Mouse (Mus musculus): Measurements from ENCODE around the gene Ankrd27. TPM values are rescaled to one million over a fixed set of nuclear protein-coding genes. Genes with fewer than 3 reads are reported as not detected.
A peak's percentile ranks its signal among the peaks of the same experiment; 100 is the strongest.

The Ankrd27 gene
- polyA plus RNA-seq, 1 experiment from 2014 or later: 17.9 TPM

DNA sequence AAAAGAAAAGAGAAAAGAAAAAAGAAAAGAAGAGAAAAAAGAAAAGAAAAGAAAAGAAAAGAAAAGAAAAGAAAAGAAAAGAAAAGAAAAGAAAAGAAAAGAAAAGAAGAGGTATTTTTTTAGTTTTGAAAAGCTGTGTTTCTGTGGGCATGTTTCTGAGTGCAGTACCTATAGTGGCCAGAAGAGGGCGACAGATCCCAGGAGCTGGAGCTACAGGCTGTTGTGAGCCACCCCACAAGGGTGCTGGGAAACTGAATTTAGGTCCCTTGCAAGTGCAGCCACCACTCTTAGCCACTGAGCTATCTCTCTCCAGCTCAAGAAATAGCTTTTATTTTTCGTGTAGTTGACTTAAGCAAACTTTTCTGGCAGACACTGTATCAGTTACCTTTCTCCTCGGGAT is 73.1 kb downstream of the Ankrd27 start:
- ATAC-seq (ENCODE audit: low FRiP score, low TSS enrichment) (no peak), DNase-seq (no peak)
- no peak overlapping the region for H3K4me2 ChIP-seq (ENCODE audit: low read length)
- peaks cover 5% of the 10 kb centered on the region; the same call in 1 of the 2 replicates for H3K4me1 ChIP-seq (ENCODE audit: control insufficient read depth, insufficient read depth, low read length)
- WGBS: 56% methylated on average over 3 of the region's 3 CpGs
- H3K27ac ChIP-seq (replicated peaks; ENCODE audit: low read depth, low read length): no peak overlapping the region
- H3K9me3 ChIP-seq (ENCODE audit: control insufficient read depth, low read length): no peaks in the 10 kb centered on the region
- H3K36me3 ChIP-seq (ENCODE audit: control insufficient read depth, insufficient read depth, low read length): no peaks in the 10 kb centered on the region
- H3K9ac ChIP-seq (replicated peaks; ENCODE audit: low read length): no peak overlapping the region
- no peaks in the 10 kb centered on the region for H3K27me3 ChIP-seq (ENCODE audit: control insufficient read depth, insufficient read depth, low read length)
- H3K4me3 ChIP-seq (replicated peaks; ENCODE audit: low read depth, low read length): no peak overlapping the region

DNA sequence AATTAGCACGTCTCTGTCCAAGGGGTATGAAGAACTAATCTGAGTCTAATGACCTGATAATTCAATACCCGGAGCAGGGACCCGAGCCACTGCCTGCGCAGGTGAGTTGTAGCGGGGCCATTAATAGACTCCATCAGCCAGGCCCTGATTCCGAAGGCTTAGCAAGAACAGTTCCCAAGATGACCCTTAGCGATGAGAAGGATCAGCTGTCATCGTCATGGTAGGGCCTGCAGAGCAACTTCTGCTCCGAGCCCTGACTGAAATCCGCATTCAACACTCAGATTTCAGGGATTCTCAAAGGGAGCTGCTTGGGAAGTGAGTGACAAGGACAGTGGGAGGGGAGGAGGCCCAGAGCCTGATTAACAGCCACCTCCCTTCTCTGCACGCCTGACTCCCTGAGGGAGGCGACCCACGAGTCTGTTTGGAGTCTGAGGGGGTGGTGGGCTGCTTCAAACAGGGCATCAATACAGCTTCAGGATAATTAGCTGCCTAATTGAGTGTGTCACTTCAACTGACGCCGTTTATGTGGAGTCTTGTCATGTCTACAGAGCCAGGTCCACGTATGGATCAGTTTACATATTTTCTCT is 77.8 kb downstream of the Ankrd27 start:
- H3K27ac ChIP-seq (replicated peaks; ENCODE audit: low read depth, low read length): no peak overlapping the region

DNA sequence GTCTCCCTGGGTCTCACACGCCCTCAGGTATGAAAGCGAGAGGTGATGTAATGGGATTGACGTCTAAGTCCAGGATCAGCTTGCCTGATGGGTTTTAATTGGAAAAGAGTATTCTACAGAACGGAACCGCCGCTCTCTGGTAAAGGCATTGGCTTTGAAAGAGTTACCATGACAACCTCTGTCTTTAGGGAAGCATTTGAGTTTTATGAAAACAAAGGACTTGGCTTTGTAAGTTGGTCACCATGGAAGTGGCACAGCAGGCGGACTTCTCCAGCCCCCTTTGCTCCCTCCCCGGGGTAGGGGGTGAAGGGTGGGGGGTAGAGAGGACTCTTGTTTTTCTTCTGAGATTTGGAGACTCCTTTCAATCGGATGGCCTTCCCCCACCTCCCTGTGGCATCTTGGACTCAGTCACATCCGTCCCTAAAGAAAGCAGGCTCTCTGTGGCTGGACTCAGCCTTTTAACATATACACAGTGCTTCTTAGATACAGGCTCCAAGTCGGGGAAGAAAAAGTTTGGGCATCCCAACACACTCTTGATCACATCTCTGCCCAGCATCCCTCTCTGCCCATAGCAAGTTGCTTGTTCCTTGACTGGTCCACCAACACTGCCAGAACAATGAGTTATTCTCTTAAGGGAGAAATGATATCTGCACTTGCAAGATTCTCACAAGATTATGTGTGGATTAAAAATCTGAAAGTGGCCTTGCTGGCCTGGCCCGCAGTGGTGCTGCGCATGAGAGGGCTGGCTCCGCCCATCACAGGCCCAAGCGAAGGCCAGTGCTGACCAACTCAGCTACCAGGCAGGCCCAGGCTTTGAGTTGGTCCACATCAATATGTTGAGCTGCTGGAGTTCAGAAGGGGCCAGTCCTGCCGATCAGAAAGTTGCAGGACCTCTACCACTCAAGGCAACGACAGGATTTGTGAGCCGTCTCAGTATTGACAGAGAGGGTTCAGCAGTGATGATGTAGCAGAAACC is 82.3 kb downstream of the Ankrd27 start:
- Histone ChIP-seq H3K27me3 (ENCODE audit: control insufficient read depth, insufficient read depth, low read length) (no peaks in the 10 kb centered on the region), H3K4me3 (replicated peaks; ENCODE audit: low read depth, low read length) (no peak overlapping the region), H3K9ac (replicated peaks; ENCODE audit: low read length) (no peak overlapping the region), H3K9me3 (ENCODE audit: control insufficient read depth, low read length) (no peaks in the 10 kb centered on the region), H3K4me1 (ENCODE audit: control insufficient read depth, insufficient read depth, low read length) (peaks cover 13% of the 10 kb centered on the region), H3K36me3 (ENCODE audit: control insufficient read depth, insufficient read depth, low read length) (no peaks in the 10 kb centered on the region), H3K4me2 (ENCODE audit: low read length) (peak overlapping the region; percentile 4; the same call in 1 of the 2 replicates), H3K27ac (replicated peaks; ENCODE audit: low read depth, low read length) (peak overlapping the region; percentile 78)
- ATAC-seq (ENCODE audit: low FRiP score, low TSS enrichment) (peak; percentile 73), DNase-seq (peak; percentile 86)
- WGBS: 7% methylated on average over 18 of the region's 18 CpGs

More for the DNA sequence above, 77.8 kb downstream of the Ankrd27 start:
- Histone ChIP-seq H3K9ac (replicated peaks; ENCODE audit: low read length) (0 out of 2 replicates have a peak overlapping the region, but pooled peaks have one; percentile 12), H3K4me2 (ENCODE audit: low read length) (no peak overlapping the region), H3K4me3 (replicated peaks; ENCODE audit: low read depth, low read length) (no peak overlapping the region), H3K36me3 (ENCODE audit: control insufficient read depth, insufficient read depth, low read length) (no peaks in the 10 kb centered on the region), H3K4me1 (ENCODE audit: control insufficient read depth, insufficient read depth, low read length) (peaks cover 13% of the 10 kb centered on the region), H3K27me3 (ENCODE audit: control insufficient read depth, insufficient read depth, low read length) (no peaks in the 10 kb centered on the region), H3K9me3 (ENCODE audit: control insufficient read depth, low read length) (no peaks in the 10 kb centered on the region)
- no peak for DNase-seq
- WGBS: 33% methylated on average over 16 of the region's 16 CpGs
- no peak for ATAC-seq (ENCODE audit: low FRiP score, low TSS enrichment)

DNA sequence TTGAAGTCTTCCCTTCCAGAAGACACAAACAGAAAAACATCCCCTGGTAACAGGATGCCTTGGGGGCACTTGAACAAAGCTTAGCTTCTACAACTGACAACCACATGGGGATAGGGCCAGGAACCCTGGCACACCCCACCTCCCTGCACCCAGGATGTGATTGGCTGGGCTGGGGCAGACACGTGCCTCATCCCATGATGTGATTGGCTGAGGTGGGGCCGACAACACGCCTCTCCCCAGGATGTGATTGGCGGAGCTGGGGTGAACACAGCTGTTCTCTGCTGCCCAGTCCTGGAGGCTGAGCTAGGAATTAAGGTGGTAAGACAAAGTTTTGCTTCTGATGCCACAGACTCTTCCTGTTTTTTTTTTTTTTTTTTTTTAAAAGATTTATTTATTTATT is 92.9 kb downstream of the Ankrd27 start:
- no peak overlapping the region for H3K27ac ChIP-seq (replicated peaks; ENCODE audit: low read depth, low read length)
- WGBS: 83% methylated on average over 4 of the region's 4 CpGs
- no peak for ATAC-seq (ENCODE audit: low FRiP score, low TSS enrichment)

DNA sequence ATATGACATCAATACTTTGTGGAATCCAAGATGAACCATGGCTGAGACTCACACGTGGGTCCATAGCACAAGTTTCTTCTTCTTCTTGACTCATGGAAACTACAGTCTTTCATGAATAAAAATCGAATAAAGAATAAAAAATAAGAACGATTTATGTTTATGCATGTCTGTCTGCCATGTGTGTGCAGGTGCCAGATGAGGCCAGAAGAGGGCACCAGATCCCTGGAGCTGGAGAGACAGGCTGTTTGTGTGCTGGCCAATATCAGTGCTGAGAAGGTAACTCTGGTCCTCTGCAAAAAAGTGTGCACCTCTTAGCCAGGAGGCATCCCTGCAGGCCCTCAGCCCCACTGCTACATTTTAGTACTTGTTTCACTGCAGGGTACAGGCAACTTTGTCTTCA is 95.5 kb downstream of the Ankrd27 start:
- Histone ChIP-seq H3K4me3 (replicated peaks; ENCODE audit: low read depth, low read length) (no peak overlapping the region), H3K4me1 (ENCODE audit: control insufficient read depth, insufficient read depth, low read length) (peaks cover 3% of the 10 kb centered on the region; the same call in 1 of the 2 replicates), H3K4me2 (ENCODE audit: low read length) (no peak overlapping the region), H3K27me3 (ENCODE audit: control insufficient read depth, insufficient read depth, low read length) (no peaks in the 10 kb centered on the region), H3K36me3 (ENCODE audit: control insufficient read depth, insufficient read depth, low read length) (no peaks in the 10 kb centered on the region), H3K27ac (replicated peaks; ENCODE audit: low read depth, low read length) (no peak overlapping the region), H3K9ac (replicated peaks; ENCODE audit: low read length) (no peak overlapping the region), H3K9me3 (ENCODE audit: control insufficient read depth, low read length) (no peaks in the 10 kb centered on the region)
- DNase-seq: no peak
- ATAC-seq (ENCODE audit: low FRiP score, low TSS enrichment): no peak
- 81% methylated on average over 3 of the region's 3 CpGs for WGBS

More for the DNA sequence above, 92.9 kb downstream of the Ankrd27 start:
- DNase-seq: no peak
- Histone ChIP-seq H3K4me1 (ENCODE audit: control insufficient read depth, insufficient read depth, low read length) (peaks cover 3% of the 10 kb centered on the region; the same call in 1 of the 2 replicates), H3K9ac (replicated peaks; ENCODE audit: low read length) (no peak overlapping the region), H3K36me3 (ENCODE audit: control insufficient read depth, insufficient read depth, low read length) (no peaks in the 10 kb centered on the region), H3K9me3 (ENCODE audit: control insufficient read depth, low read length) (no peaks in the 10 kb centered on the region), H3K4me3 (replicated peaks; ENCODE audit: low read depth, low read length) (no peak overlapping the region), H3K27me3 (ENCODE audit: control insufficient read depth, insufficient read depth, low read length) (no peaks in the 10 kb centered on the region), H3K4me2 (ENCODE audit: low read length) (no peak overlapping the region)

DNA sequence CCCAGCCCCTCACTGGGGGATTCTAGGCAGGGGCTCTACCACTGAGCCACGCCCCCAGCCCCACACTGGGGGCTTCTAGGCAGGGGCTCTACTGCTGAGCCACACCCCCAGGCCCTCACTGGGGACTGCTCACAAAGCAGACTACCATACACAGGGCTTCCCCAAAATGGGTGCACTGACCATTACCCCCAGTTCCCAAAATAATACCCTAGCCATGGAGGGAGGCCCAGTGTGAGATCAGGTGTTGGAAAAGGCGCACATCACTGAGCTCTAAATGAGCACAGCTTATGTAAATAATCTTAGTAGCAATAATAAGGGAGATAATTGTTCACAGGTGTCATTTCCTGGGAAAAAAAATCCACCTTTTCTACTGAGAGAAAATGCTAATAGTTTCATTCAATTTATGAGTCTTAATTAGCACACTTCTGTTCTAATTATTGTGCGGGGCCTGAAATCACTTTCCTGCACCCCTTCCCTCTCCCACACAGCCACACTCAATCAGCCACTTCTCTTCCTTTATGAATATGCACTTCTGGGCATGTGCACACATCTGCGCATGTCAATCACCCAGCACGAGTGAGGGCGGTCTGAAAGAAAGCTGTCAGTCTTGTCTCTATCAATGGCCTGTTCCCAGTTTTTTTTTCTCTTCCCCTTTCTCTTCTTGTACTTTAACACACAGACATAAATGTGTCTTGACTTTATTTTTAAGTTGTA is 97.5 kb downstream of the Ankrd27 start:
- Histone ChIP-seq H3K9me3 (ENCODE audit: control insufficient read depth, low read length) (no peaks in the 10 kb centered on the region), H3K36me3 (ENCODE audit: control insufficient read depth, insufficient read depth, low read length) (no peaks in the 10 kb centered on the region), H3K27me3 (ENCODE audit: control insufficient read depth, insufficient read depth, low read length) (no peaks in the 10 kb centered on the region), H3K4me3 (replicated peaks; ENCODE audit: low read depth, low read length) (no peak overlapping the region), H3K9ac (replicated peaks; ENCODE audit: low read length) (no peak overlapping the region), H3K27ac (replicated peaks; ENCODE audit: low read depth, low read length) (no peak overlapping the region), H3K4me2 (ENCODE audit: low read length) (peak overlapping the region; percentile 20; the same call in 1 of the 2 replicates), H3K4me1 (ENCODE audit: control insufficient read depth, insufficient read depth, low read length) (peaks cover 3% of the 10 kb centered on the region; the same call in 1 of the 2 replicates)
- 47% methylated on average over 6 of the region's 6 CpGs for WGBS
- DNase-seq: peak; percentile 51
- no peak for ATAC-seq (ENCODE audit: low FRiP score, low TSS enrichment)

DNA sequence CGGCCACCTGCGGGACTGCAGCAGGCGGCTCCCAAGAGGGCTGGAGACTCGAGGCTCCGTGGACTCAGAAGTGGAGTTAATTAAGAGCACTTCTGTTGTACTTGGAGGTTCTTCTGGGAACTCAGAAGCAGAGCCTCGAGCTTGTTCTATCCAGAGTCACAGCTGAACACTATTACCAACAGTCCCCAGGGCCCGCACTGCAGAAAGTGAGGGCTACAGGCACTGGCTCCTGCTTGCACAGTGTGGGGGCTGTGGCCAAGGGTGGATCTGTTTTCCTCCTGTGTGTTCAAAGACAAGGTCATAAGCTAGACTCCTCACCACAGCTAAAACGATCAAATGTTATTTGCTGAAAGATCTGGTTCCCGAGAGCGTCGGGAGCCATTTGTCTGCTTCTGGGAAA is 100.2 kb downstream of the Ankrd27 start:
- peaks cover 17% of the 10 kb centered on the region for H3K36me3 ChIP-seq (ENCODE audit: control insufficient read depth, insufficient read depth, low read length)
- H3K4me1 ChIP-seq (ENCODE audit: control insufficient read depth, insufficient read depth, low read length): peaks cover 3% of the 10 kb centered on the region; the same call in 1 of the 2 replicates
- no peak overlapping the region for H3K4me2 ChIP-seq (ENCODE audit: low read length)
- H3K9me3 ChIP-seq (ENCODE audit: control insufficient read depth, low read length): no peaks in the 10 kb centered on the region
- H3K9ac ChIP-seq (replicated peaks; ENCODE audit: low read length): no peak overlapping the region
- ATAC-seq (ENCODE audit: low FRiP score, low TSS enrichment) (no peak), DNase-seq (no peak)
- 69% methylated on average over 11 of the region's 11 CpGs for WGBS
- no peak overlapping the region; the same call in 1 of the 2 replicates for H3K27ac ChIP-seq (replicated peaks; ENCODE audit: low read depth, low read length)
- no peaks in the 10 kb centered on the region for H3K27me3 ChIP-seq (ENCODE audit: control insufficient read depth, insufficient read depth, low read length)
- no peak overlapping the region for H3K4me3 ChIP-seq (replicated peaks; ENCODE audit: low read depth, low read length)

DNA sequence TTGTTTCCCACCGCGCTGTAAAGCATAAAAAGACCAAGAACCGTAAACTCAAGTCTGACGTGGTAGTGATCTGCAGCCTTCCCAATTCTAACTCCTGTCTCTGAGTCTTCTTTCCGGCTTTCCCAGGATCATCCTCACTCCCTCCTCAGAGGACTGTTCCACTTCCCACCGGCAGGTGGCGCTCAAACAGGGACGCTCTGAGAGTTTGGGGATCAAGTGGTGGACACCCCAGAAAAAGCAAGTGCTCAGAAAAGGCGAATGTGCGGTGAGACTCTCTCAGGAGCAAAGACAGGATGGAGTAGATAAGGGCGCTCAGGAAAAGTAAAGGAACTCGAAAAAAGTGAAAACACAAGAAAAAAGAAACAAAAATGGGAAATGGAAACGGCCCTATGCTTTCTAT is 100.7 kb downstream of the Ankrd27 start:
- Histone ChIP-seq H3K9me3 (ENCODE audit: control insufficient read depth, low read length) (no peaks in the 10 kb centered on the region), H3K4me1 (ENCODE audit: control insufficient read depth, insufficient read depth, low read length) (peaks cover 3% of the 10 kb centered on the region; the same call in 1 of the 2 replicates), H3K4me2 (ENCODE audit: low read length) (no peak overlapping the region), H3K27ac (replicated peaks; ENCODE audit: low read depth, low read length) (no peak overlapping the region), H3K4me3 (replicated peaks; ENCODE audit: low read depth, low read length) (no peak overlapping the region), H3K27me3 (ENCODE audit: control insufficient read depth, insufficient read depth, low read length) (no peaks in the 10 kb centered on the region), H3K36me3 (ENCODE audit: control insufficient read depth, insufficient read depth, low read length) (peaks cover 17% of the 10 kb centered on the region), H3K9ac (replicated peaks; ENCODE audit: low read length) (no peak overlapping the region)
- DNase-seq: peak; percentile 77
- WGBS: 29% methylated on average over 13 of the region's 13 CpGs
- no peak for ATAC-seq (ENCODE audit: low FRiP score, low TSS enrichment)

Data from midbrain, embryonic 14.5 days (tissue).